Mouse (Mus musculus) spleen, adult 2 months (tissue): ENCODE data around the gene Tmem72. TPM values are rescaled to one million over a fixed set of nuclear protein-coding genes. Genes with fewer than 3 reads are reported as not detected.
A peak's percentile ranks its signal among the peaks of the same experiment; 100 is the strongest.

Experiments used
- DNase-seq, 2 experiments: peaks; one replicate each; pipeline versions ENCODE4 v3.0.0 to v3.0.0-alpha.2; 2012 to 2021; ENCODE audit warnings: low spot score in 2 of 2, low read depth in 1 of 2
- H3K27ac ChIP-seq: fragments of 200-500 bp; 2 replicates; pipeline ENCODE4 v1.5.1; 2012; ENCODE audit warnings: low read length, inconsistent platforms; ENCODE audit not compliant: insufficient read depth
- H3K27me3 ChIP-seq: fragments of 200-500 bp; 2 replicates; pipeline ENCODE4 v1.6.1; 2012; ENCODE audit warnings: mild to moderate bottlenecking, moderate library complexity, low read length, inconsistent platforms; ENCODE audit not compliant: control insufficient read depth, insufficient read depth
- H3K36me3 ChIP-seq: fragments of 200-500 bp; 2 replicates; pipeline ENCODE4 v1.6.1; 2012; ENCODE audit warnings: mild to moderate bottlenecking, low read length, inconsistent platforms; ENCODE audit not compliant: control insufficient read depth, insufficient read depth
- H3K4me1 ChIP-seq: fragments of 200-500 bp; 2 replicates; pipeline ENCODE4 v1.6.1; 2011; ENCODE audit warnings: inconsistent platforms; ENCODE audit not compliant: control insufficient read depth, insufficient read depth, insufficient read length
- H3K4me3 ChIP-seq: fragments of 200-500 bp; 2 replicates; pipeline ENCODE4 v1.5.1; 2011; ENCODE audit warnings: mild to moderate bottlenecking, inconsistent platforms; ENCODE audit not compliant: insufficient read depth, insufficient read length; ENCODE audit errors: extremely low read depth
- CTCF ChIP-seq: fragments of 200-500 bp; IDR thresholded peaks from 2 replicates; pipeline ENCODE4 v1.5.1; 2011; ENCODE audit warnings: mild to moderate bottlenecking, inconsistent platforms; ENCODE audit not compliant: insufficient read depth, insufficient read length, insufficient replicate concordance; ENCODE audit errors: extremely low read depth
- POLR2A ChIP-seq: fragments of 200-500 bp; IDR thresholded peaks from 2 replicates; pipeline ENCODE4 v1.6.1; 2011; ENCODE audit warnings: low read depth, low read length, inconsistent platforms
- WGBS: fragments of 180-500 bp; shearing (Covaris S2); methylation state at CpG from one replicate; pipeline ENCODE4 v1.1.7; 2018; 5-methylcytosine and 5-hydroxymethylcytosine counted together
- polyA plus RNA-seq: library from polyadenylated mRNA; depleted of rRNA; stranded (reverse); fragments of >200 nt; gene quantifications from 2 replicates; pipeline ENCODE4 v1.2.3, GENCODE M21; 2012; rRNA removed

Tmem72 gene
- polyA plus RNA-seq, 1 experiment: 0.01 TPM

- TF ChIP-seq CTCF (no peak), POLR2A (no peak)
- Histone ChIP-seq H3K4me1 (no peaks in the 10 kb centered on the region), H3K27ac (no peak overlapping the region), H3K36me3 (peaks cover 2% of the 10 kb centered on the region; the same call in 1 of the 2 replicates), H3K4me3 (no peak overlapping the region), H3K27me3 (no peaks in the 10 kb centered on the region)
- WGBS: 91% methylated on average over 17 of the region's 17 CpGs
- DNase-seq: no peak
These were observed 82.7 kb downstream of the Tmem72 start for GRCm38 (mm10) chr6:116633741-116634695.

GRCm38 (mm10) chr6:116632129-116632528, 84.6 kb downstream of the Tmem72 start:
- H3K4me1 ChIP-seq: no peaks in the 10 kb centered on the region; the same call in 1 of the 2 replicates
- WGBS: 50% methylated on average over 1 of the region's 1 CpGs
- TF ChIP-seq POLR2A (no peak), CTCF (peak; percentile 71; the same call in 1 of the 2 replicates)
- no peak overlapping the region for H3K4me3 ChIP-seq
- H3K27me3 ChIP-seq: no peaks in the 10 kb centered on the region
- peaks cover 2% of the 10 kb centered on the region; the same call in 1 of the 2 replicates for H3K36me3 ChIP-seq
- peak; percentile 48 to 77 for DNase-seq
- no peak overlapping the region for H3K27ac ChIP-seq

- Histone ChIP-seq H3K36me3 (no peaks in the 10 kb centered on the region; the same call in 1 of the 2 replicates), H3K27ac (no peak overlapping the region), H3K4me3 (no peak overlapping the region), H3K27me3 (no peaks in the 10 kb centered on the region), H3K4me1 (no peaks in the 10 kb centered on the region; the same call in 1 of the 2 replicates)
- DNase-seq: no peak
- WGBS: 86% methylated on average over 10 of the region's 10 CpGs
- TF ChIP-seq CTCF (no peak), POLR2A (no peak)
These were observed 86.9 kb downstream of the Tmem72 start for GRCm38 (mm10) chr6:116629766-116630165.

Other genes with a start within 250 kb of the Tmem72 start
- gene Olfr211, start 227.8 kb downstream of the Tmem72 start, polyA plus RNA-seq: not detected in 2 replicates
- gene Olfr212, start 210.4 kb downstream of the Tmem72 start, polyA plus RNA-seq: not detected in 2 replicates
- gene Olfr213, start 178.5 kb downstream of the Tmem72 start, polyA plus RNA-seq: not detected in 2 replicates
- gene Gm5580, start 165.8 kb downstream of the Tmem72 start, polyA plus RNA-seq: not detected in 2 replicates
- not detected in 2 replicates for gene Olfr214, start 162.7 kb downstream of the Tmem72 start, polyA plus RNA-seq
- not detected in 2 replicates for gene Olfr215, start 132.7 kb downstream of the Tmem72 start, polyA plus RNA-seq
- 5.9 and 7.2 TPM in 2 replicates for gene Zfp422, start 87.9 kb downstream of the Tmem72 start, polyA plus RNA-seq
- gene Depp1, start 66.3 kb downstream of the Tmem72 start, polyA plus RNA-seq: 2.5 and 2.6 TPM in 2 replicates
- gene Rassf4, start 43.0 kb downstream of the Tmem72 start, polyA plus RNA-seq: 19.4 and 23.5 TPM in 2 replicates